Mouse (Mus musculus) lung, postnatal 0 days (tissue): ENCODE measurements around the gene E2f4. TPM values are rescaled to one million over a fixed set of nuclear protein-coding genes. Genes with fewer than 3 reads are reported as not detected.

Experiments used
- ATAC-seq: fragments of 200-750 bp; cut with Nextera tagmentation; 2 replicates; pipeline ENCODE4 v1.8.0; 2017; ENCODE audit warnings: moderate library complexity
- DNase-seq: peaks from one replicate; pipeline ENCODE4 v3.0.0-alpha.2; 2016; ENCODE audit warnings: low spot score
- H3K27ac ChIP-seq: fragments of 300-500 bp; sonication (generic); 2 replicates; pipeline ENCODE4 v1.5.1; 2014; ENCODE audit warnings: antibody characterized with exemption, mild to moderate bottlenecking, low read length, mixed read lengths
- H3K27me3 ChIP-seq: fragments of 300-500 bp; sonication (generic); replicated peaks from 2 replicates; pipeline ENCODE4 v1.6.1; 2014; ENCODE audit warnings: low read length, mixed read lengths; ENCODE audit not compliant: insufficient read depth
- H3K36me3 ChIP-seq: fragments of 300-500 bp; sonication (generic); 2 replicates; pipeline ENCODE4 v1.6.1; 2014; ENCODE audit warnings: low read length, mixed read lengths; ENCODE audit not compliant: insufficient read depth
- H3K4me1 ChIP-seq: fragments of 300-500 bp; sonication (generic); 2 replicates; pipeline ENCODE4 v1.6.1; 2014; ENCODE audit warnings: antibody characterized with exemption, low read depth, low read length, mixed read lengths; ENCODE audit not compliant: insufficient read depth
- H3K4me2 ChIP-seq: fragments of 300-500 bp; sonication (generic); replicated peaks from 2 replicates; pipeline ENCODE4 v1.6.1; 2014; ENCODE audit warnings: low read depth, mild to moderate bottlenecking, low read length, moderate library complexity, mixed read lengths
- H3K4me3 ChIP-seq: fragments of 300-500 bp; sonication (generic); 2 replicates; pipeline ENCODE4 v1.5.1; 2014; ENCODE audit warnings: low read depth, low read length
- H3K9ac ChIP-seq: fragments of 300-500 bp; sonication (generic); replicated peaks from 2 replicates; pipeline ENCODE4 v1.6.1; 2014; ENCODE audit warnings: low read depth, mild to moderate bottlenecking
- H3K9me3 ChIP-seq: fragments of 300-500 bp; sonication (generic); 2 replicates; pipeline ENCODE4 v1.6.1; 2016; ENCODE audit warnings: low read length, mixed read lengths
- CTCF ChIP-seq: IDR thresholded peaks from 2 replicates; pipeline ENCODE4 v1.5.1; 2016; ENCODE audit warnings: antibody characterized with exemption, mild to moderate bottlenecking
- EP300 ChIP-seq: IDR thresholded peaks from 2 replicates; pipeline ENCODE4 v1.6.1; 2016; ENCODE audit warnings: antibody characterized with exemption, mild to moderate bottlenecking, control low read depth
- WGBS: fragments of 180-500 bp; shearing (Covaris S2); extraction: QIAGEN DNeasy Blood & Tissue Kit; methylation state at CpG from one replicate; pipeline ENCODE4 v1.1.7; 2014; 5-methylcytosine and 5-hydroxymethylcytosine counted together
- polyA plus RNA-seq: library from polyadenylated mRNA; unstranded; fragments of >200 nt; fragmentation: Nextera tagmentation; extraction: Ambion mirVana; gene quantifications from 2 replicates; pipeline ENCODE4 v1.2.1, GENCODE M21; 2015

Gene E2f4
- polyA plus RNA-seq, 1 experiment from 2014 or later: 32.7 TPM

- no peaks in the 10 kb centered on the region for H3K9me3 ChIP-seq
- peak; percentile 90 for DNase-seq
- TF ChIP-seq EP300: no peak; the same call in 1 of the 2 replicates
- no peak for TF ChIP-seq CTCF
- peaks cover 37% of the 10 kb centered on the region; the same call in 1 of the 2 replicates for H3K36me3 ChIP-seq
- peak overlapping the region; percentile 36 for H3K4me2 ChIP-seq
- H3K4me3 ChIP-seq: no peak overlapping the region
- peaks cover 46% of the 10 kb centered on the region for H3K4me1 ChIP-seq
- WGBS: 18% methylated on average over 6 of the region's 6 CpGs
- peak; percentile 69 for ATAC-seq
- H3K27ac ChIP-seq: peak overlapping the region; percentile 86
- no peaks in the 10 kb centered on the region for H3K27me3 ChIP-seq
- no peak overlapping the region for H3K9ac ChIP-seq
Observed at GRCm38 (mm10) chr8:105339886-105340635, 42.6 kb downstream of the E2f4 start.

- TF ChIP-seq EP300 (peak; percentile 90), CTCF (no peak)
- no peaks in the 10 kb centered on the region for H3K9me3 ChIP-seq
- no peak overlapping the region for H3K9ac ChIP-seq
- H3K4me2 ChIP-seq: no peak overlapping the region
- H3K36me3 ChIP-seq: peaks cover 23% of the 10 kb centered on the region; the same call in 1 of the 2 replicates
- 28% methylated on average over 8 of the region's 8 CpGs for WGBS
- ATAC-seq: peak; percentile 65
- peak overlapping the region; percentile 86 for H3K27ac ChIP-seq
- peaks cover 53% of the 10 kb centered on the region for H3K4me1 ChIP-seq
- H3K4me3 ChIP-seq: no peak overlapping the region
- DNase-seq: peak; percentile 95
- no peaks in the 10 kb centered on the region for H3K27me3 ChIP-seq
Observed at GRCm38 (mm10) chr8:105341399-105341798, 43.9 kb downstream of the E2f4 start.

GRCm38 (mm10) chr8:105342768-105343167, 45.3 kb downstream of the E2f4 start:
- Histone ChIP-seq H3K4me2 (peak overlapping the region; percentile 100; the same call in 1 of the 2 replicates), H3K27me3 (no peaks in the 10 kb centered on the region), H3K27ac (peak overlapping the region; percentile 87), H3K4me3 (no peak overlapping the region), H3K36me3 (peaks cover 11% of the 10 kb centered on the region; the same call in 1 of the 2 replicates), H3K9ac (no peak overlapping the region), H3K9me3 (no peaks in the 10 kb centered on the region), H3K4me1 (peaks cover 53% of the 10 kb centered on the region)
- 55% methylated on average over 4 of the region's 4 CpGs for WGBS
- TF ChIP-seq CTCF: no peak
- TF ChIP-seq EP300: no peak
- ATAC-seq (no peak), DNase-seq (no peak)

DNA sequence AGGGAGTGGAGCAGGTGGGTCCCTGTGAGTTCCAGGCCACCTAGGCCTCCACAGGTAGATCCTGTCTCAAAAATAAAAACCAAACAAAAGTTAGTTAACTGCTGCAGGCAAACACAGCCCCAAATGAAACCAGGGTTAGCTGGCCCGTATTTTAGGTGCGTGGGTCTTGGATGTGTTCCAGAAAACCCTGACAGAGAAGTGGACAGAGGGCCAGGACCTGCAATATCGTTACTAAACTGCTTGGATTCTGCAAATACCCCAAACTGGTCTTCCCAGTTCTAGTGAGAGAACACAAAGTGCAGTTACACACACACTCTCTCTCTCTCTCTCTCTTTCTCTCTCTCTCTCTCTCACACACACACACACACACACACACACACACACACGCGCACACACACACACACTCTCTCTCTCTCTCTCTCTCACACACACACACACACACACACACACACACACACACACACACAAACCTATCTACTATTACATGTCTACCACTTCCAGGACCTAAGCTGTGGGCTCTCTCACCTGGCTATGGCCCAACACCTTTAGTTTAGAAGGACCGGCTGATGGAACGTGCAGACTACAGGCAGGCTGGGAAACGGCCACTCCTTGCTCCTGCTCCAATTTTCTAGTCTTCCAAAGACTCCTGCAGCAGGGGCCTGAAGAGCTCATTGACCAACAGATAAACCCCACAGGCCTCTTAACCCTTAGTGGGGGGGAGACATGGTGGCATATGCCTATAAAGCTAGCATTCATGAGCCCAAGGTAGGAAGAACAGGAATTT, 46.5 kb downstream of the E2f4 start:
- DNase-seq: peak; percentile 84
- no peak for ATAC-seq
- H3K9ac ChIP-seq: peak overlapping the region; percentile 36; the same call in 1 of the 2 replicates
- peak overlapping the region; percentile 57; the same call in 1 of the 2 replicates for H3K4me3 ChIP-seq
- H3K9me3 ChIP-seq: no peaks in the 10 kb centered on the region
- peak overlapping the region; percentile 100 for H3K4me2 ChIP-seq
- WGBS: 23% methylated on average over 8 of the region's 8 CpGs
- peak overlapping the region; percentile 87 for H3K27ac ChIP-seq
- peaks cover 49% of the 10 kb centered on the region for H3K4me1 ChIP-seq
- TF ChIP-seq CTCF (no peak), EP300 (0 out of 2 replicates have a peak, but pooled peaks have one; percentile 23)
- no peaks in the 10 kb centered on the region for H3K36me3 ChIP-seq
- H3K27me3 ChIP-seq: no peaks in the 10 kb centered on the region

DNA sequence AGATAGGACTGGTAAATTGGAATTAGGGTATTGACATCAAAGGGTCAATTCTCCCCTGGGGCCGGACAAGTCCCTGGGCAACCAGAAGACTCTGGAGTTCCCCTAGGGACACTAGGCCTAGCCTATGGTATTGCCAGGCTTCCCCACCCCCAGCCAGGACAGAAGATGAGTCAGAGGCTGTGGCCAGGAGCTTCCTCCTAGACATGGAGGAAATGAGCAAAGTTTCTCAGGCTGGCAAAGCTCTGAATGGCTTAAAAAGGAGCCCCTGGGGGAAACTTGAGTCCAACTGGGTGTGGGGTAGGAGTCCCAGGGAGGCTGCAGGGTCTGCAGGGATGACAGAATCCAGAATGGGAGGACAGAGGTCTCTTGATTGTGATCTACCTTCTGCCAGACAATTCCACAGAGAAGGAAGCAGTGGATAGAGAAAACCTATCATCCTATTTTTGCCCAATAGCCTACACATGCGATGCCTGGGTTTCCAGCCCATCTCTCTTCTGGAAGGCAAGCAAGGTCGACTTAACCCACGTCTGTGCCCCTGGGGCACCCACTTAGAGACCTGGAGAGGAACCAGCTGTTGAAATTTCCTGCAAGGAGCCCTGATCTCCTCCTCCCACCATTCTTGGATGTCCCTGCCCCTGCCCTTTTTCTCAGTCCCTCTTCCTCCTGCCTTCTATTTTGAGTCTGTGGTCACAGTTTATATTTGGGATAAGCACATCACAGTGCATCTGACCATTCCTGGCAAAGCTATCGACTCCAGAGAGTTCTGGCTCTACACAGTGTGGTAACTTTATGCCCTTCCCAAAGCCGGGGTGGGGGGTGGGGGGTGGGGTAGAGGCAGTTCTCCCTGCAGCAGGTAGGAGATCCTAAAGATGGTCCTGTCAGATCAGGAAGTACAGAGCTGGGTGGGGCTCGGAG, 47.9 kb downstream of the E2f4 start:
- 13% methylated on average over 7 of the region's 7 CpGs for WGBS
- Histone ChIP-seq H3K27me3 (no peaks in the 10 kb centered on the region), H3K4me2 (peak overlapping the region; percentile 100), H3K27ac (peak overlapping the region; percentile 87), H3K4me1 (peaks cover 38% of the 10 kb centered on the region), H3K4me3 (peak overlapping the region; percentile 57), H3K9me3 (no peaks in the 10 kb centered on the region), H3K9ac (0 out of 2 replicates have a peak overlapping the region, but pooled peaks have one; percentile 64), H3K36me3 (no peaks in the 10 kb centered on the region)
- no peak for ATAC-seq
- TF ChIP-seq CTCF: no peak
- peak; percentile 24; the same call in 1 of the 2 replicates for TF ChIP-seq EP300
- peak; percentile 84 for DNase-seq
